Mouse (Mus musculus): Measurements from ENCODE around the gene Pigp.
A peak's percentile ranks its signal among the peaks of the same experiment; 100 is the strongest.

Pigp gene

DNA sequence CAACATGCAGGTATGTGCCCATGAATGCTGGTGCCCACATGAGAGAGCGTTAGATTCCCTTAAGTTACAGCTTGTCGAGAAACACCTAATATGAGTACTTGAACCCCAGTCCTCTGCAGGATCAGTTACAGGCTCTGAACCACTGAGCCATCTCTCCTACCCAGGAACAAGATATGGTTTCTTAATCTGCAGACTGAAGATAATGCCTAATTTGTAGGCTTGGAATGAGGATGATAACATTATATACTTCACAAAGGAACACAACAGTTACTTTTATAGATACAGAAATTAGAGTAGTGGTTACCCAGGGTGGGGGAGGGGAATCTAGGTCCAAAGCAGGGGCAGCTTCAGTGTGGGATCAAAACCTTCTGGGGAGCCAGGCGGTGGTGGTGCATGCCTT, 45.6 kb downstream of the Pigp start:
- DNase-seq (ENCODE audit: low read depth in 2 of 2, low spot score in 2 of 2), result no peak

DNA sequence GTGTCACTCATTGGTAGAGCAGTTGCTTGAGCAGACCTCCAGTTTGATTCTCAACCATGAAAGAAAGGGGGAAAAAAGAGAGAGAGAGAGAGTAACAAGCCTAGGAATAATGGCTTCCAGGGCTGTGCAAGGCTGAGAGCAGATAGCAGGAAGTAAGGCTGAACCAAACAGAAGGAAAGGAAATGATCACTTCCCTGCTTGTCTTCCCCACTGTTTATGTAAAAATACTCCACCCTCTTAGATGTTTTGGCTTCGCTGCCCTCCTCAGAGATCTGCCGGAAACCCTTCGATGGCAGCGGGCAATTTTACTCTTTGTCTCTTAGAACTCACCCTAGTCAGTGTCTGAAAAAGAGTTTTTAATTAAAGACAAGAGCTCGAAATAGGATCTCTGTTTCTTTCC, 48.0 kb downstream of the Pigp start:
- DNase-seq (ENCODE audit: low read depth in 2 of 2, low spot score in 2 of 2), result no peak

DNA sequence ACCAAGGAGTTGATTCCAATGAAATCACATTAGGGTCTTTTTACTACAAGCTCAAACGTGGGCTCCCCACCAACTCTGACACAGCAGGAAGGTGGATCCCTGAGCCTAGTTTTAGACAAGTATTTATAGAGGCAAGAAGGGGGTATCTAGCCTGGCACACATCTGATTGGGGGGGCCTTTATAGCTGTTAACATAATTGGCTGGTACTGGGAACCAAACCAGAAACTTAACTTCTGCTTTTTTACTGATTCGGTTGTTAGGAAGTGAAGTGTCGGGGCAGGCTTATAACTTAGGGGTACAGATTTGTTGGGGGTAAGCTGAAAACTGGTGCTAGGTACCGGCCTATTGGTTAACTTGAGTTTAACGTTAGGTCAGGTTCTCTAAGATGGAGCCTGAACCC, 51.4 kb downstream of the Pigp start:
- no peak for DNase-seq (ENCODE audit: low read depth in 2 of 2, low spot score in 2 of 2)

DNA sequence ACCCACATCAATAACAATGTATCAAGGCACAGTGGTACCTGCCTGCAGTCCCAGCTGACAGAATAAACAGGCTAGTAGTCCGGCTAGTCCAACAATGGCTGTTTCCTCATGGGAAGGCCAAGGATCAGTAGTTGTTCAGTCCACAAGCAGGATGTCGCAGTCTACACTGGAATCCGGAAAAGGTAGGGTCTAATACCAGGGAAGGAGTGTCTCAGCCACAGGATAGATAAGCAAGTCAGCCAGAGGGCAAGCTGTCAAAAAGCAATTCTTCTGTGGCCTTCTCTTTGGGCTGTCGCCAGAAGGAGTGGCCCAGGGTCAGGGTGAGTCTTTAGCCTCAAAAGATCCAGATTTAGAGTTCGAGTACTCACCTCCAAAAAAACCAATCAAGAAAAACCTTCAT, 53.9 kb downstream of the Pigp start:
- DNase-seq (ENCODE audit: low read depth in 2 of 2, low spot score in 2 of 2), result no peak

DNA sequence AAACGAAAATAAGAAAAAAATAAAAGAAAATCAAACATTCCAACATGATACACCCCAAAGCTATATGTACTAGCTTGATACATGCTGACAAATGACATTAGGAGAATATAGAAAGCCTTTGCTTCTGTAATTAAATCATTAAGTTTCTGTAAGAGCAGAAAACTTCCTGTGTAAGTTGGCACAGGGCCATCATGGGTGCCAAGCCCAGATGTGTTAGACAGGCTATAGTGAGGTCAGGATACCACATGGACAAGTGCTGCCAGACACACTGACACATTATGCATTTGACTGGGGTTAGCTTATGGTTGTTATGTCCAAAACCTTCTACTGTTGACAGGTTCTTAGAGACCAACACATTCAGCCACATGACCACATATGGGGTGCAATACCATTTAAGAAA, 56.4 kb downstream of the Pigp start:
- no peak for DNase-seq (ENCODE audit: low read depth in 2 of 2, low spot score in 2 of 2)

DNA sequence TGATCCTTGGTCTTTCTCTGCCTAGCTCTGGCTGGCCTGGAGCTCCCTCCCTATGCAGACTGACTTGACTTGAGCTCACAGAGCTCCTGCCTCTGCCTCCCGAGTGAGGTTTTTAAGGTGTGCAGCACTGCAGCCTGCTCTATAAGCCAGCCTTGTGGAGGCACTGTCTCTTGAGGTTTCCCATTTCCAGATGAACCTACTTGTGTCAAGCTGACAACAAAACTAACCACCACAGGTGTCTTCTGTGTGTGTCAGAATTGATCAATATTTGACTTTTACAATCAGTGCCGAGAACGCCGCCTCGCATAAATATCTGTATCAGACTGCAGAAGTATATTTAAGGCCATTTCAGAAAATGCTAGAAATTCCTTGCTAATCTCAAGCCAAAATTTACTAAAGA, 57.0 kb downstream of the Pigp start:
- no peak for DNase-seq (ENCODE audit: low read depth in 2 of 2, low spot score in 2 of 2)

DNA sequence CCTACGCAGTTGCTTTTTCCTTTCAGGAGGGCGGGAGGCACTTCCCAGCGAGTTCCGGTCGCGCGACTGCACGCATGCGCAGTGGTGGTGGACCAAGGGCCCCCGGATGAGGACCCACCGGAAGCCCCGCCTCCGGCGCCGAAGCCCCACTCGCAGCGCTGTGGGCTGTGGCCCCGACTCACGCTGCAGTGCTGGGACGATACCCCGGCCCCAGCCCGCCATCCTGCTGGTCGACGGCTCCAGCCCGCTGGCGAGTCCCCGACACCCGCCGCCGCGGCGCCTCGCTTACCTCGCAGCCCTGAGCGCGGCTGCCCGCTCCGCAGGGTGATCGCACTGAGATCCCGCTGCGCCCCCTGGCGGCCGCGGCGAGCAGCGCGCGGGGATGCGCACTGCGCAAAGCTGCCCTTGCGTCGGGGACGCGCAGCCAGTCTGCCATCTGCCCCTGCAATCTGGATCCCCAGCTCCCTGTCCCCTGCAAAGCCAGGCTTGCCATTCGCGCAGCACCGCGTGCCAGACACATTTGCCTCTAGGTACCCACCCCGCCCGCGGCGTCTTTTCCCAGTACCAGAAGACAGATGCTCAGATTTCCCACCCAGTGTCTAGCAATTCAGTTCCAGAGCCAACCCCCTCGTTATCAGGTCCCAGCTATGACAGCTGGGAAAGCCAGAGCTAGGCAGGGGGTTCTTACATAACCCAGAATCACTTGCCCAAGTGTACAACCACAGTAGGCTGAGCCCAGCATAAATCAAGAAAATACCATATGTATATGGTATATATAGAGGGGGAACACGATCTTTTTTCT, 58.2 kb downstream of the Pigp start, which contains the start of gene Hlcs:
TSS of gene Hlcs (minus strand) at position 343 of the 802 bp plus-strand sequence.
- peak; percentile 97 for DNase-seq (ENCODE audit: low read depth in 2 of 2, low spot score in 2 of 2)

DNA sequence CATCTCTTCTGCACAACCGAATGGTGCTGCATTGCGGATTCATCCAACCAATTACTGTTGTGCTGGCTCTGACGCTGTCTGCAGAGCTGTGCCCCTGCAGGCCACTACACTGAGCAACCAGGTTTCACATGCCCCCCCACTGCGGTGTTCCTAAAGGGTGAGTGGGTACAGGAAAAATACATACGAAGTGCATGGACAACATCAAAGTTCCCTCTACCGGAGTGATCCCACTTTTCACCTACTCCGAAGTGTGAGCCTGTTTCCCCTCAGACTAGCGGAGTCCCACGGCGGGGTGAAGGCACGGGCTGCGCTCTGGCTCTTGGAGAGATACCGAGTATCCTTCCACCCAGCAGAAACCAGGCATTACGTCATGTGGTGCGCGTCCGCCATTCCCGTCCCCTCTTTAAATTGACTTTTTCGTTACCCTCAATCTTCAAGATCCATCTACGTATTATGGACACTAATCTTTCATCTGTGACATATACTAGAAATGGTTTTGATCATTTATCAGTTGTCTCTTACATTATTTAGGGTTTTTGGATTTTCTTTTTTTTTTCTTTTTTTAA, 58.9 kb downstream of the Pigp start:
- peak; percentile 72 to 79 for DNase-seq (ENCODE audit: low read depth in 2 of 2, low spot score in 2 of 2)

DNA sequence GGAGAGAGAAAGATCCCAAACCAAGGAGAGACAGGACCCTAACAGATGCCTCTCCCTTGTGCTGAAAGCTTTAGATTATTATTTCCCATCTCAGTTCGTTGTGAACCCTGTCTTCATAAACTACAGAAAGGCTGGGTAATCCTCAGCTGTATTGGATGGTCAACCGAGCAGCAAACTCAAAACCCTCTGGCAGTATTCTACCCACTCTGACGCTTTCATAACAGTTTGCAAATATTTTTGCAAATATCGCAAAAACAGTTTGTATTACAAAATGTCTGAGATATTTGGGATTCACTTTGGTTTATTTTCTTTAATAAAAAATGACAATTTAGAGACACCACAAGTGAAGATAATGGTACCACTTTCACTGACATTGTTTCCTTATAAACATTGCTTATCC, 59.7 kb downstream of the Pigp start:
- DNase-seq (ENCODE audit: low read depth in 2 of 2, low spot score in 2 of 2), result no peak

DNA sequence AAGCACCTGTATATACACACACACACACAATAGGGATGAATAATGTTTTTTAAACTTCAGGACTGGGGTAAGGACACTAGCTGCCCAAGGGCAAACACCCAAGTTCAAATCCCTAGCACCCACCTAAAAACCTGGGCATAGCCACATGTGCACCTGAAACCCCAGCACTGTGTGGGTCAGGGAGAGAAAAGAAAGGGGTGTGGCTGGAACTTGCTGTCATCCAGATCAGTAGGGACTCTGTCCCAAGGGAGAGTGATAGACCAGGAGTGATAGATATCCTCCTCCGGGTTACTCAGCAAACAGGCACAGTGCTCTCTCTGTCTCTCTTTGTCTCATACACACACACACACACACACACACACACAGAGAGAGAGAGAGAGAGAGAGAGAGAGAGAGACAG, 60.2 kb downstream of the Pigp start:
- no peak for DNase-seq (ENCODE audit: low read depth in 2 of 2, low spot score in 2 of 2)

DNA sequence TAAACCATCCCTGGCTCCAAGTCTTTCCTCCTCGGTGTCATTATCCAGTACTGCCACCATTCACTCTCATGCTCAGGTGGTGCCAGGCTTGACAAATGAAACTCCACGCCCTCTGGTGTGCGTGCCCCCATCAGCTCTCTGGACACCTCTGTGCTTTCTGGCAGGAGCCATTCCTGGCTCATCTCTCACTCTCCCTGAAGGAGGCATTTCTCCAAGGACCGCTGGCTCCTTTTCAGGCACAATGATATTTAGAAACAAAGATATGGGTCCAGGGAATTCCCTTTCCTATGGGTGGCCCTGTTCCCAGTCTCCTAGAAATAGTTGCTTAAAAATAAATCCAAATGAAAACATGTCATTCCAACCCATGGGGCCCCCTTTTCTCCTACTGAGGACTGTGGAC, 62.6 kb downstream of the Pigp start:
- DNase-seq (ENCODE audit: low read depth in 2 of 2, low spot score in 2 of 2), result no peak

Data from CD8-positive naive resting alpha-beta T cell, adult 2 months (primary cell).